Mouse (Mus musculus): ENCODE data around the gene Nav2. TPM values are rescaled to one million over a fixed set of nuclear protein-coding genes. Genes with fewer than 3 reads are reported as not detected.

Gene Nav2
- polyA plus RNA-seq, 1 experiment from 2014 or later, result 2.2 TPM

DNA sequence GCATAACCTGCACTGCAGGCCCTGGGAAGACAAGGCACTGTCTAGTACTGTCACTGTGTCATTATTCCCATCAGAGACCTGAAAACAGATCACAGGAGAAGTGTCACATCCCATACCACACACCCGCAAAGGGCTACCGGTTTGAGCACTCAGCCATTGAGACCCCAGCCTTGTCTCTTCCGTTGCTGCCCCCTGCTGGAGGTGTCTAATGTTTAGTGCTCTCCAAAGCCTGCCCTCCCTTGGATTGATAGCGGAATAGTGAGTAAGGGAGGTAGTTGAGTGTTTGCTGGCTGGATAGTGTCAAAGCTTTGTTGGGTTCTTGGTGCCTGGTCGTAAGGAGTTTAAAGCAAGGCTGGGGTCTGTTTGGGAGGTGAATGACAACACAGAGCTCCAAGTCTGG is 568.1 kb downstream of the Nav2 start:
- Histone ChIP-seq H3K9ac (no peak overlapping the region), H3K4me2 (no peak overlapping the region), H3K9me3 (replicated peaks) (no peaks in the 10 kb centered on the region), H3K36me3 (replicated peaks) (no peaks in the 10 kb centered on the region), H3K27ac (replicated peaks) (peak overlapping the region; percentile 68), H3K4me3 (replicated peaks) (no peak overlapping the region), H3K4me1 (replicated peaks) (peaks cover 19% of the 10 kb centered on the region; the same call in 1 of the 2 replicates), H3K27me3 (no peaks in the 10 kb centered on the region)
- WGBS (ENCODE audit: insufficient replicate concordance), result 23% methylated on average over 5 of the region's 5 CpGs
- peak; percentile 37; the same call in 1 of the 2 replicates for ATAC-seq (ENCODE audit: insufficient read depth)

DNA sequence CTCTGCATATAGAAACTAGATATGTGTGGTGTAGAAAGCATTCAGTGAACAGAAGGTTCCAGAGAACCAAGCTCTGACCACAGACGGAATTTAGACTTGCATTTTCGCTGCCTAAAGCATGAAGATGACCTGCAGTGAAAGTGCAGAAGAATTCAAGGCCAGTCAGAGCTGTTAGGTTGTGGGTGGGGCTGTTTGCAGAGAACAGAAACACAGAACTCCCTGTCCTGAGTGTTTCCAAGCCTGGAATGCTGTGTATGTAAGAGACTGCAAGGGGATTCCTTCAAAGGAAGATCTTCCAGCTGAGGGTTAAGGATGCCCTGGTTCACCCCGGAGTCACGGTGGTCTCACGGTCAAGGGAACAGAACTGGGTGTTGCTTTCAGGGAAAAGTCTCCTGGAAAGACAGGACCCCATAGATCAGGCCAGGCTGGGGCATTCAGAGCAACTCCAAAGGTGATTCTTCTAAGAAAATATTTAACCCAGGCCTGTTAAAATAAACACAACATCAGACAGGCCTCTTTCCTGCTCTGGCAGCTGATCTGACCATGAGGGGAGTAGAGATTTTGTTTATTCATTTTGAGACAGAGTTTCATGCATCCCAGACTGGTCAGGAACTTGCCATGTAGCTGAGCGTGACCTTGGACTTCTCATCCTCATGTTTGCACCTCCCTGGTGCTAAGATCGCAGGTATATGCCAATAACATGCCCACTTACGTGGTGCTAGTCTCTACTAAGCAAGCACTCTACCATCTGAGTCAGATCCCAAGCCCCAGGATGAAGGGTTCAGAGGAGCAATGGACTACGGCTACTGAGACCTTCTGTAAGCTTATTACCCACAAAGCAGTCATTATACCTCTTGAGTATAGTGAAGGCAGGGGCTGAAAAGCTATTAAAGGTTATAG is 568.8 kb downstream of the Nav2 start:
- ATAC-seq (ENCODE audit: insufficient read depth), result peak; percentile 60

DNA sequence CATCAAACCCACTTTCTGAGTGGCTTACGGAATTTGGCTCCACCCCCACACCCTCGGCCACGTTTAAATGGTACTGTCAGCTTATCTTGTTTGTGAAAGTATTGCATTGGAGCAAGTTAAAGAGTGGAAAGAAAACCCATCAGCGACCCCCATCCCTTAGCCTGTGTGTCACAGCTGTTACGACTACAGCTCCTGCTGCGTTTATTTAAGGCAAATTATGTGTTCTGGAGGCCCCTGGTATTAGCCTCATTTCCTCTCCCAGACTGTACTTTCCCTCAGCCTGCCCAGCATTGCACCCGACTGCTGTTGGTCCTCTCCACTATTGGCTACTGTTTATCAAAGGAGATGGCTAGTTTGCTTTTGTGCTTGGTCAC is 569.4 kb downstream of the Nav2 start:
- Histone ChIP-seq H3K27me3 (no peaks in the 10 kb centered on the region), H3K4me3 (replicated peaks) (no peak overlapping the region), H3K36me3 (replicated peaks) (no peaks in the 10 kb centered on the region), H3K4me2 (no peak overlapping the region), H3K9ac (no peak overlapping the region), H3K27ac (replicated peaks) (peak overlapping the region; percentile 68), H3K9me3 (replicated peaks) (no peaks in the 10 kb centered on the region), H3K4me1 (replicated peaks) (peaks cover 19% of the 10 kb centered on the region; the same call in 1 of the 2 replicates)
- ATAC-seq (ENCODE audit: insufficient read depth), result 0 out of 2 replicates have a peak, but pooled peaks have one; percentile 5
- WGBS (ENCODE audit: insufficient replicate concordance), result 39% methylated on average over 7 of the region's 7 CpGs

More for the DNA sequence above, 568.8 kb downstream of the Nav2 start:
- Histone ChIP-seq H3K4me1 (replicated peaks) (peaks cover 19% of the 10 kb centered on the region; the same call in 1 of the 2 replicates), H3K4me2 (peak overlapping the region; percentile 18; the same call in 1 of the 2 replicates), H3K36me3 (replicated peaks) (no peaks in the 10 kb centered on the region), H3K27ac (replicated peaks) (peak overlapping the region; percentile 68), H3K4me3 (replicated peaks) (no peak overlapping the region), H3K9me3 (replicated peaks) (no peaks in the 10 kb centered on the region), H3K9ac (no peak overlapping the region), H3K27me3 (no peaks in the 10 kb centered on the region)
- WGBS (ENCODE audit: insufficient replicate concordance), result 47% methylated on average over 9 of the region's 9 CpGs

DNA sequence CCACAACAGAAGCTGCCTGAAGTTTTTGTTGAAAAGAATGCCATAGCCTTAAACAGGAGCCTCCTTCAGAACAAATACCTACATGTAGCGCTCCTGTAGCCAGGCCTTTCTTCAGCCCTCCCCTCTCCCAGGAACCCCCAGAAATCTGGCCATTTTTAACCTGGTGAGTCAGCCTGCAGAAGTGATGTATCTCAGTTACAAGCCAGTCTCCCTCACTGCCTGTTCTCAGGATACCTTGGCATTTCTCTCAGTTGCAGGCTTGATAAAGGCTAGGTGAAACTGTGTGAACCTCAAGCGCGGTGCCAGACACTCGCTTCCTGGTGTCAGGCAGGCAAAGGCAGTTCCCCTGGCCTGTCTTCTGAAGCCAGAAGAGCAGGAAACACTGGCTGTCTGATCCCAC is 570.4 kb downstream of the Nav2 start:
- no peaks in the 10 kb centered on the region for H3K9me3 ChIP-seq (replicated peaks)
- H3K9ac ChIP-seq, result no peak overlapping the region
- no peak overlapping the region for H3K4me3 ChIP-seq (replicated peaks)
- H3K27me3 ChIP-seq, result no peaks in the 10 kb centered on the region
- H3K27ac ChIP-seq (replicated peaks), result no peak overlapping the region; the same call in 1 of the 2 replicates
- peaks cover 19% of the 10 kb centered on the region; the same call in 1 of the 2 replicates for H3K4me1 ChIP-seq (replicated peaks)
- no peak overlapping the region for H3K4me2 ChIP-seq
- WGBS (ENCODE audit: insufficient replicate concordance), result 56% methylated on average over 4 of the region's 4 CpGs
- no peaks in the 10 kb centered on the region for H3K36me3 ChIP-seq (replicated peaks)
- no peak for ATAC-seq (ENCODE audit: insufficient read depth)

DNA sequence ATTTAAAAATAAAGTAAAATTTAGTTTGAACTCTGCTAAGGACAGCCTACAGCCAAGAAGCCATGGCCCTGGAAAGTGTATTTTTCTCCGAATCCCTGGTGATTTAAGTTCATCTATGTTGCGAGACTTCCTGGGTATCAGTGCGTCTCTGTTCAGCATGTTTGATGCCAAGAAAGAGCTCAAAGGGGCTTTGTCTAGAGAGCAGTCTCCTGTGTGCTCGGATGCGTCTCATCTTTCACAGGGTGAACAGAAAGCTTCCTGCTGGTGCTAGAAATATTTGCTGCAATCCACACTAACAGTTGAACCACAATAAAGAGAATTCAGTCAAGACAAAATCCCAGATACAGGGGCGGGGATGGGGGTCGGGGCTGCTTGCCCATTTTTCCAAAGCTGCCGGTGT is 572.4 kb downstream of the Nav2 start:
- H3K4me2 ChIP-seq, result no peak overlapping the region
- 71% methylated on average over 8 of the region's 8 CpGs for WGBS (ENCODE audit: insufficient replicate concordance)
- no peak overlapping the region for H3K4me3 ChIP-seq (replicated peaks)
- no peak overlapping the region for H3K9ac ChIP-seq
- H3K9me3 ChIP-seq (replicated peaks), result no peaks in the 10 kb centered on the region
- no peaks in the 10 kb centered on the region for H3K36me3 ChIP-seq (replicated peaks)
- ATAC-seq (ENCODE audit: insufficient read depth), result no peak
- H3K27ac ChIP-seq (replicated peaks), result no peak overlapping the region
- no peaks in the 10 kb centered on the region for H3K27me3 ChIP-seq
- H3K4me1 ChIP-seq (replicated peaks), result peaks cover 18% of the 10 kb centered on the region

DNA sequence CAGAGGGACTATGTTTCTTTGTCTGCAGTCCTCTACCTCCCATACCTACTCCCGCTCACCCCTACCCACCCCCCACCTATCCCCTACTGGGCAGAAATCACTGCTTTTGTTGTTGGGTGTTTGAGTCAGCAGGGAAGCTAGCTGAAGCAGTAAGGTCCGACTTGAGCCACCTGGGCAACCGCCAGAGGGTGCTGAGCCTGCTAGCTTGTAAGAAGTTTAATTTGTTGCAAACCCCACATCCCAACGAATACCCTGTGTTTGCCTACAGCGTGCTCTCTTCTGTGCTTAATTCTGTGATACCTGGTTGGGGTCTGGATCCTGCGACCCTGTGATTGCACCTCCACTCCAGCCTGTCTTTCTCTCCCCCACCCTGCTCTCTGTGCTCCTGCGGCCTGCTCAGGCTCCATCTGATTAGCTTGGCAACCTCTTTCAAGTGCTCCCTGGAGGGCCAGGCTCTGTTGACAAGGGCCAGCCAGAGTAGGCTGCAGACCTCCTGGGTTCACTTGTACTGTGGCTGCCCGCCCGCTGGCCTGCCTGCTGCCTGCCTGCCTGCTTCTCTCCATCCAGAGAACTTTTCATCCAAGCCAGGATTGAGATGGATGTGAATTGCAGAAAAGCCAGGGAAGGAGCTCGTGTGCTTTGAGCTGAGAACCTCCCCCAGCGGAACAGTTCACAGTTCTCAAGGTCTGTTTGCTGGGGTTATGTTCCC is 575.7 kb downstream of the Nav2 start:
- Histone ChIP-seq H3K9me3 (replicated peaks) (no peaks in the 10 kb centered on the region), H3K36me3 (replicated peaks) (no peaks in the 10 kb centered on the region), H3K4me3 (replicated peaks) (no peak overlapping the region), H3K27ac (replicated peaks) (no peak overlapping the region), H3K4me1 (replicated peaks) (peaks cover 8% of the 10 kb centered on the region; the same call in 1 of the 2 replicates), H3K4me2 (no peak overlapping the region), H3K9ac (no peak overlapping the region), H3K27me3 (no peaks in the 10 kb centered on the region)
- no peak for ATAC-seq (ENCODE audit: insufficient read depth)
- 42% methylated on average over 11 of the region's 11 CpGs for WGBS (ENCODE audit: insufficient replicate concordance)

DNA sequence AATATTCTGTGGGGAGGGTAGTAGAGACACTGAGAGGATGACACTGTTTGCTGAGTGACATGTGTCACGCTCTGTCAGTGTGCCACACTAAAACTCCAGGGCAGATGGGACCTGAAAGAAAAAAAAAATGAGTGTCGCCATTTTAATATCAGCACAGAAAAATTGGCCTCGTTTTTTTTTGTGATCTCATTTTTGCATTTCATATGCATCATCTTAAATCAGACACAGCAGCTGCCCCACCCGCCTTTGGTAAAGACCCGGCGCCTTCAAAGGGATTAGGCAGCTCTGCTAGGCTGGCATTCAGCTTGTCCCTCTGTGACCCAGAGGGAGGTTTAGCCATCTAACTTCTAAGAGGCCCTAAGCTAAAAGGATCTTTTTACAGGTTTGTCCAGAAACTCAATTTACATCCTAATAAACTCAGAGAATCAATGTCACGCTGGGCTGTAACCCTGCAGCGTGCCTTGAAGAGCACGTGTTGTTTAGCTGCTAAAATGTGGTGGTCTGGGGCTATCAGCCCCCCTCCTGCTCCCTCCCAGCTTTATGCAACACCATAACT is 576.9 kb downstream of the Nav2 start:
- 55% methylated on average over 9 of the region's 9 CpGs for WGBS (ENCODE audit: insufficient replicate concordance)
- H3K4me2 ChIP-seq, result no peak overlapping the region

DNA sequence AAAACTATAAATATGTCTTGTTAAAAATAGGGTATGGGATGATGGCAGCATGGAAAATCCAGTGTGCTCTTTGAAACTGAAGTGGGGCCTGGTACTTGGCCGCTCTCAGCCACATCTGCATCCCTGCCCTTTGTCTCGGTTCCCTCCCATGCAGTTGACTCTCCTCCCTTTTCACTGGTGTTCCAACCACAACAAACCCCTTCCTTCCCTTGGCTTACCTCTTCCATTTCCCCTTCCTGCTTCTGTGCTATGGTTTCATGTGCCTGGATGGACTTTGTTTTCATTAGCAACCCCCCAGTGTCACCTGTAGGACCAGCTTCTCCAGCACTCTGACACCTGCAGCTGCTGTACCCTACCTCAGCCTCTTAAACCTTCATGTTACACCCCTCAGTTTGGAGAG is 578.8 kb downstream of the Nav2 start:
- WGBS (ENCODE audit: insufficient replicate concordance), result 61% methylated on average over 2 of the region's 2 CpGs
- H3K9ac ChIP-seq, result no peak overlapping the region
- H3K36me3 ChIP-seq (replicated peaks), result 0 out of 2 replicates have a peak, but pooled peaks cover 3% of the 10 kb centered on the region
- H3K4me2 ChIP-seq, result no peak overlapping the region
- ATAC-seq (ENCODE audit: insufficient read depth), result no peak
- peaks cover 8% of the 10 kb centered on the region; the same call in 1 of the 2 replicates for H3K4me1 ChIP-seq (replicated peaks)
- no peaks in the 10 kb centered on the region for H3K9me3 ChIP-seq (replicated peaks)
- no peak overlapping the region for H3K4me3 ChIP-seq (replicated peaks)
- no peaks in the 10 kb centered on the region for H3K27me3 ChIP-seq
- H3K27ac ChIP-seq (replicated peaks), result no peak overlapping the region

More for the DNA sequence above, 576.9 kb downstream of the Nav2 start:
- H3K9me3 ChIP-seq (replicated peaks), result no peaks in the 10 kb centered on the region
- H3K4me3 ChIP-seq (replicated peaks), result no peak overlapping the region
- no peak overlapping the region for H3K9ac ChIP-seq
- no peaks in the 10 kb centered on the region for H3K36me3 ChIP-seq (replicated peaks)
- no peak overlapping the region for H3K27ac ChIP-seq (replicated peaks)
- no peak for ATAC-seq (ENCODE audit: insufficient read depth)
- H3K4me1 ChIP-seq (replicated peaks), result peaks cover 8% of the 10 kb centered on the region; the same call in 1 of the 2 replicates
- no peaks in the 10 kb centered on the region for H3K27me3 ChIP-seq

DNA sequence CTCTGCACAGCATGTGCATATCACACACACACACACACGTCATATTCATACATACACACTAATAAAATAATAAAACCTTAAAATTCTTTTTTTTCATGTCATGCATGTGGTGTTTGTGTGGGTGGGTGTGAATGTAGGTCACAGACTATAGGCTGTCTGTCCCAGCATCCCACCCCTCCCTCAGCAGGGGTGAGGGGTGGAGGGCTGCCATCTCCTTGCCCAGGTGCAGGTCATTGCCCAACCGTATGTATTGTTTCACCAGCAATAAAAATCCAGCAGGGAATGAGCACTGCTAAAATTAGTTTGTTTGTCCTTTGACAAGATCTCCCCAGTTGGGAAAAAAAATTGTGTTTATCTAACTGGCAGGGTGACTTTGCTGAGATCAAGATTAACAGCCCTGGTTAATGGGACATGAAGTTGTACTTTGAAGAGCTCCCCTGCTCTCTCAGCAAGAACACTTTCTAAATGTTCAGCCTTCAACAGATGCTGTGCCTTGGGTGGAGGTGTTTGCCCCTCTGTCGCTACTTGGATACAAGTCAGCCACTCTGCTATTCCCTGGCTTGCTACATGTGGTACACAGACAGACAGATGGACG is 580.1 kb downstream of the Nav2 start:
- no peak overlapping the region for H3K4me2 ChIP-seq
- no peak overlapping the region for H3K4me3 ChIP-seq (replicated peaks)
- 50% methylated on average over 4 of the region's 4 CpGs for WGBS (ENCODE audit: insufficient replicate concordance)
- H3K36me3 ChIP-seq (replicated peaks), result 0 out of 2 replicates have a peak, but pooled peaks cover 3% of the 10 kb centered on the region
- H3K27ac ChIP-seq (replicated peaks), result no peak overlapping the region
- ATAC-seq (ENCODE audit: insufficient read depth), result no peak
- no peaks in the 10 kb centered on the region for H3K27me3 ChIP-seq
- no peak overlapping the region for H3K9ac ChIP-seq
- no peaks in the 10 kb centered on the region for H3K9me3 ChIP-seq (replicated peaks)
- peaks cover 12% of the 10 kb centered on the region; the same call in 1 of the 2 replicates for H3K4me1 ChIP-seq (replicated peaks)

DNA sequence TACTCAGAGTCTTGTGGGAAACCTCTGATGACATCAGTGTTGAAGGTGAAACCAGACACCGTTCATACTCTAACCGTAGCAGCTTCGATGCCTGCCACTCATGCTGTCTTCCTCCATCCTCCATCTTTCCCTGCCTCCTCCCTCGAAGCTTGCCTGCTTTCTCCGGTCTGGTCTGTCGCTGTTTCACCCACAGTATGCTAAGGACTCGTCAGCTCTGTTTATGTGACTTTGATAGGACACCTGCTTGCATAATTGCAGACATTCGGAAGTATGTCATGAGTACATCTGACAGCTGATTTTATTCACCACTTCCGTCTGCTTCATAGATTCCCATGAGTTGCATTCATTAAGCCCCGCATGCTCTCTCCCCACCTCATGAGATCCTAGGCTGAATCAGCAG is 582.3 kb downstream of the Nav2 start:
- Histone ChIP-seq H3K9ac (no peak overlapping the region), H3K36me3 (replicated peaks) (0 out of 2 replicates have a peak, but pooled peaks cover 3% of the 10 kb centered on the region), H3K27ac (replicated peaks) (no peak overlapping the region), H3K9me3 (replicated peaks) (no peaks in the 10 kb centered on the region), H3K4me1 (replicated peaks) (peaks cover 5% of the 10 kb centered on the region; the same call in 1 of the 2 replicates), H3K4me2 (no peak overlapping the region), H3K27me3 (no peaks in the 10 kb centered on the region), H3K4me3 (replicated peaks) (no peak overlapping the region)
- ATAC-seq (ENCODE audit: insufficient read depth), result no peak
- 70% methylated on average over 10 of the region's 10 CpGs for WGBS (ENCODE audit: insufficient replicate concordance)
